Mouse (Mus musculus) liver, adult 2 months (tissue): ENCODE results near the gene Cux1.
A peak's percentile ranks its signal among the peaks of the same experiment; 100 is the strongest.

Experiments
- CTCF ChIP-seq: fragments of 200-500 bp; IDR thresholded peaks from 2 replicates; pipeline ENCODE4 v1.5.1; 2011; ENCODE audit warnings: low read depth, low read length, control low read depth
- POLR2A ChIP-seq: fragments of 200-500 bp; IDR thresholded peaks from 2 replicates; pipeline ENCODE4 v1.6.1; 2011; ENCODE audit warnings: low read length, control low read depth; ENCODE audit not compliant: insufficient read depth; ENCODE audit errors: extremely low read depth

GRCm38 (mm10) chr5:136198474-136199391 lies 368.6 kb downstream of the Cux1 start, which contains the start of gene Prkrip1:
- TF ChIP-seq CTCF (no peak), POLR2A (0 out of 2 replicates have a peak, but pooled peaks have one; percentile 45)
